Mouse (Mus musculus): ENCODE data around the gene 2300009A05Rik.

The 2300009A05Rik gene

GRCm38 (mm10) chr9:63398611-63399462 is at the start of gene 2300009A05Rik:
TSS of gene 2300009A05Rik (minus strand) at chr9:63399246.
- peak; percentile 96 for DNase-seq

DNA sequence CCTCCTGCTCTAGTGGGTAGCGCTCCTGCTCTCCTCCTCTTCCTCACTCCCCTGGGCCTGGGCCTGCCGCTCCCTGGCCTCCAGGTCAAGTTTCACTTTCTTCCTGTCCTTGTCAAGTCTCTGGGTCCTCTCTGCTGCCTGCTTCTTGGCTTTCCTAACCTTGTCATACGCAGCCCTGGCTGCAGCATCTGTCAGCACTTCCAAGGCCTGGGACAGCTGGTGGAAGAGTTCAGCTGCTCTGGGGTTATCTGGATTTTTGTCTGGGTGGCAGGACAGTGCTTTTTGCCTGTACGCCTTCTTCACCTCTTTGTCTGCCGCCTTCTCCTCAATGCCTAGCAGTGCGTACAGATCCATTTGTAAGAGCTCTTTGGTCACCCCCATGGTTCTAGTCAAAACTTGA is 44.6 kb upstream of the 2300009A05Rik start:
- no peak for DNase-seq

DNA sequence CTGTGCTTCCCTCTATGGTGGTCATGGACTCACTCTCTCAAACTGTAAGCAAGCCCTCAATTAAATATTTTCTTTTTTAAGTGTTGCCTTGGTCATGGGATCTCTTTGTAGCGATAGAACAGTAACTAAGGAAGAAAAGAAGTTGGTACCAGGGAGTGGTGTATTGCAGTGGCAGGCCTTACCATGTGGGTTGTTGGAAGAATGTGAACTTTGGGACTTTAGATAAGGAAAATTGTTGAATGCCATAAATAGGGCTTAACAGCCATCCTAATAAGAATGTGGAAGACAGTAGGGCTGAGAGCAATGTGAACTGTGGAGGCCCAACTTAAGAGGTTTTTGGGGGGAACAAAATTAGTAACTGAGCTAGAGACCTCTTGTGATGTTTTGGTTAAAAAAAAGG is 31.6 kb upstream of the 2300009A05Rik start:
- no peak for DNase-seq

DNA sequence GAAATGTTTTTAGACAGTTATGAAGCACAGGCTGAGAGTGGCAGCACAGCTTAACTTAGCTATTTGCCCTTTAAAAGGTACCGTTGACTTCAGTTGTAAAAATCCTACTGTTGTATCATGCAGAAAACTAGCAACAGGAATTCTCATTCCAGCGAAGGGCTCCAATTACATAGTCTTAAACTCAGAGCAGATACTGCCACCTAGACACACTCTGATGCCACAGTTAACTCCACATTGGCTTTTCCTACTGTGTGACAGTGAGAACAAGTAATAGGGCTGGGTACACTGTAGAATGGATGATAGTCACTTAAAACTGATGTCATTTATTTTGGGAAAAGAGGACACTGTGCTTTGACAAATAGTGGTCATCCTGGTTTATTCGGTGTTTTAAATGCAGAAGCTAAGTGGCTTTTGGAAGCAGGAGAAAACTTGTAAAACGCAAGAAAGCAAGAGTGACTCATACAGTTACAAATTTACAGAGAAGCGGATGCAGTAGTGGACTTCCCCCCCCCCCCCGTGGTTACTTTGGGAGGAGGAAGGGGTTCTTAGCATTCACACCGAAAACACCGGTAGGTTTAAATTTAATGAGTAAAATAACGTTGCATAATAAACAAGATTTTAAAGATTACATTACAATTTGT is 22.2 kb upstream of the 2300009A05Rik start:
- DNase-seq, result no peak

DNA sequence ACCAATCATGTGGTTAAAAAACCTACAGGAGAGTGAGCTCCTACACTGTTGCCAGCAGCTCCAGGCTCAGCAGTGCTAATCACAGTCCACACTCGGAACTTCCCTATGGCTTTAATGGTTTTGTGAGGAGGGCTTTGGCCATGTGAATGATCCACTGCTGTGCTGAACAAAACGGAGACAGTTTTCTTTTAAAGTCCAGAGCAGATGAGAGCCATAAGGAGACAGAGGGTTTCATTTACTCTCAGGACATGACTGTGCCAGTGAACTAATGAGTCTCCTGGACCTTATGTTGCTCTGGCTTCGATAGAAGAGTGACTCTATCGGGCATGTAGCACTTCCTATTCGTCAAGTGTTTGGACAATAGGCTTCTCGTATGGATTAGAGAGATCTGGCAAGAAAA is 21.4 kb upstream of the 2300009A05Rik start:
- DNase-seq, result peak; percentile 64

DNA sequence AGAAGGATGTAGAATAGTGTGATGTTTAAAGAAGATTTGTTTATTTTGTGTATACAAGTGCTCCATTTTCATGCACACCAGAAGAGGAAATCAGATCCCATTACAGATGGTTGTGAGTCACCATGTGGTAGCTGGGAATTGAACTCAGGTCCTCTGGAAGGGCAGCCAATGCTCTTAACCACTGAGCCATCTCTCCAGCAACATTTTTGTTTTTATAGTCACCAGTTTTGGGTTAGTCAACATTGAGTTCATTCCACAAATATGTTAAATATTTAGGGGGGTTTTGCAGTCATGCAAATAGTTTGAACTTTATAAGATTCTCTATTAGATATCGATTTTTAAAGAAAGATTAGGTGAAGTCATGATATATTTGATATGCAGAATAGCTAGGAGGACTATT is 1.1 kb upstream of the 2300009A05Rik start:
- DNase-seq, result no peak

GRCm38 (mm10) chr9:63399463-63399815 is 393 bp upstream of the 2300009A05Rik start:
- DNase-seq, result no peak

DNA sequence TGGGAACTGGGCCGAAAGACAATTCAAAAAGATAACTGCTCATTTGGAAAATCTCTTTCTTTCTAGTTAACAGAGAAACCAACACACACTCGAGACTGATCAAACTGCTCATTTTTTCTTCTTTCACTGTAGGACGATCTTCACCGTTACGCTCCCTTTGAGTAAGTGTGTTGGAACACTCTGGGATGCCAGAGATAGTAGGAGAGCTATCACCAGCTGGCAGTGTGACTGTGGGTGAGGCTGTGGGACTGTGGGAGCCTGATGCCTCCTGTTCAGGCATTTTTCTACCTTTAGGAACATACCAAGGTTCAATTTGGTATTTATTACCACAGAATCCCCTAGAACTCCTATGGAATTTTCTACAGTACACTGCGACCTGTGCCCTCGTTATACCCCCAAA is 3.4 kb downstream of the 2300009A05Rik start:
- no peak for DNase-seq

GRCm38 (mm10) chr9:63391307-63391706 is 7.7 kb downstream of the 2300009A05Rik start:
- no peak for DNase-seq

GRCm38 (mm10) chr9:63382761-63383160 is 16.3 kb downstream of the 2300009A05Rik start:
- no peak for DNase-seq

DNA sequence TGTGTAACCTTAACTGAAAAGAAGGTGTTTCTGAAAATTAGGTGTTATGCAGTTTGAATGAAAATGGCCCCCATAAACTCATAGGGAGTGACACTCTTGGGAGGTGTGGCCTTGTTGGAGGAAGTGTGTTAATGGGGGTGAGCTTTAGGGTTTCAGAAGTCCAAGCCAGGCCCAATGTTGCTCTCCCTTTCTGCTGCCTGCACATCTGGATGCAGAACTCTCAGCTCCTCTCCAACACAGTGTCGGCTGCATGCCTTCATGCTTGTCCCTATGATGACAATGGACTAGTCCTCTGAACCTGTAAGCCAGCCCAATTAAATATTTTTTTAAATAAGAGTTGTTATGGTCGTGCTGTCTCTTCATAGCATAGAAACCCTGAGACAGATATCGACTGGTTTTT is 18.7 kb downstream of the 2300009A05Rik start:
- no peak for DNase-seq

- DNase-seq, result no peak
Observed at GRCm38 (mm10) chr9:63378174-63378573, 20.9 kb downstream of the 2300009A05Rik start.

DNA sequence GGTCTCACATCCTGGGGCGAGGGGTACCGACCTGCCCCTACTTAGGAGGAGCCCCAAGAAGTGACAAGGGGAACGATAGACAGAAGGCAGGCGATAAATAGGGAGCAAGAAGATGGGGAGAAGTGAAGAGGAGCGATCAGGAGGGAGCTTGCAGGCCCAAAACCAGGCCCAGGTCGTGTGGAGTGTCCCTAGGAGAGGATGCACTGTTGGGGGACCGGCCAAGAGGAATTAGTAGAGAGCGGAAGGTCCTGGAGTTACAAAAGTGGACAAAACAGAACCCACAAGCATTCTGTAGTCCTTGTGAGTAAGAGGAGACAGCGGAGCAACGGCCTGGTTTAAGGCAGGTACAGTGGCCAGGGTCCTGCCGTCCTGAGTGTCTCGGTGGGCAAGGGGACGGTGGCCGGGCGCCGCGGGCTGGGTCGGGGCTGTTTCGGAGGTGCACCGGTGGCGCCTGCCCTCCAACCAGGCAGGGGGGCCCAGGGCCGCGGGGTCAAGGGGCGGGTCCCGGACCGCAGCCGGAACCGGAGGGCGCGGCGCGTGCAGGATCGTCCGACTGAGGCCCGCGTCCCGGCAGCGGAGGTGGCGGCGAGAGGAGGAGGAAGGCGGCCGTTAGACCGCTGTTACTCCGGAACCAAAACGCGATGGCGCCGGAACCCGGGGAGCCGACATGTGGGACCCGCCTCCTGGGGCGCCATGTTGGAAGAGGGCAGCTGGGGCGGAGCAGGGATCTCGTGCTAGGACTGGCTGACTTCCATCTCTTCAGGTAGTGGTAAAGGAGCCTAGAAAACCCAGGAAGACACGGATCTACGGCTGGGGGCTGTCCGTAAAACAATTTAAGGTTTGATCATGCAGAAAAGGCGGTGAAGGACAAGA is 21.5 kb downstream of the 2300009A05Rik start, which contains the start of gene Map2k5:
TSS of gene Map2k5 (minus strand) at position 633 of the 873 bp plus-strand sequence.
- peak; percentile 94 for DNase-seq

- no peak for DNase-seq
Observed at GRCm38 (mm10) chr9:63373315-63373714, 25.7 kb downstream of the 2300009A05Rik start.

DNA sequence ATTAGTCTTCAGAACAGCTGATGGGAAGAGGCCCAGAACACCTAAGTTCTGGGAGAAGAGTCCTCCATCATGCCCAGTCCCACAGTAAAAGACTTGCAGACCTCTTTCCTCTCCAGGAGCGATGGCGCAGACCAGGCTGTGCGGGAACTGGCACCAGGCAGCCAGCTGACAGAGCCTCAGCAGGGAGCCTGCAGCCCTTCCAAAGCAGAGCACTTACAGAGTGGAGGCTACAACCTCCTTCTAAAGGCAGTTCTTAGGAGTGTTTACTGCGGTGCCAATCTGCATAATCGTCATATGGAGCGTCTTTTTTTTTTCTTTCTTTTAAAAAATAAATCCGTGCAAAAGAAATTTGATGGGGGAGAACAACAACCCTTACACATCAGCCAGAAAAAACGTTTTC is 26.5 kb downstream of the 2300009A05Rik start:
- DNase-seq, result peak; percentile 67

DNA sequence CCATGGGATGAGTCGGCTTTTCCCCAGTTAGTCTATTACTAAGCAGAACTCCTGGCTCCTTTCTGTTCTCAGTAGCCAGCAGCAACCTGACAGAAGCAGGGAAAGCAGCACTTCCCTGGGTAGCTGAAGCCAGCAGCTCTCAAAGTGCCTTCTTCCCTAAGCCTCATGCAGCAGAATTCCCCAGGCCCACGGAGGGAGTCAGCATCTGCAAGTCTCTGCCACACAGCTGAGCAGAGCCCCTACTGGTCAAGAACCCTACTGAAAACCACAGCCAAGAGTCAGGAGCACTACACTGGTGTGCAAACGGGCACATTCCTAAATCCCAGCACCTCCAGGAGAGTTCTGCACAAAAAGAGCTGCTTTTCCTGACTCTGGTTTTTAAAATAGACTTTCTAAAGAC is 38.6 kb downstream of the 2300009A05Rik start:
- DNase-seq, result no peak

GRCm38 (mm10) chr9:63359016-63359415 is 40.0 kb downstream of the 2300009A05Rik start:
- DNase-seq, result no peak

GRCm38 (mm10) chr9:63356721-63357120 is 42.3 kb downstream of the 2300009A05Rik start:
- DNase-seq, result no peak

- DNase-seq, result no peak
Observed at GRCm38 (mm10) chr9:63356278-63356677, 42.8 kb downstream of the 2300009A05Rik start.

- DNase-seq, result no peak
Observed at GRCm38 (mm10) chr9:63354168-63354567, 44.9 kb downstream of the 2300009A05Rik start.

- no peak for DNase-seq
Observed at GRCm38 (mm10) chr9:63350030-63350429, 49.0 kb downstream of the 2300009A05Rik start.

DNA sequence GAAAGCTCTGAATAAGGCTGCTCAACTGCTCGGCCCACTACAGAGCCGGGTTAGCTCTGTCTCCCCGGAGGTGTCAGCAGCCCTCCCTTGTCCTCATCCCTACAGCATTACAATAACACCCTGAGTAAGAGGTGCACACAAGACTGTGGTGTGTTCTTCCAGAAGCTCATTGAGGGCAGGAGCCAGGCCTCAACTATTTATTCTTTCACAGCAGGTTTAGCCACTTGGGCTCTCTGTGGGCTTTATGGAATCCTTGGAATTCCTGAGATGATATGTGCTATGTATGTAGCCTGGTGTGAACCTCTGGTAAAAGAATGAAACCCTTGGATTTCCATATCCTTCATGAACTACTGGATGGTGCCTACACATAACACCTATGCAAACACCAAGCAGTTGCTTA is 49.8 kb downstream of the 2300009A05Rik start:
- DNase-seq, result no peak

GRCm38 (mm10) chr9:63348146-63348545 is 50.9 kb downstream of the 2300009A05Rik start:
- DNase-seq, result peak; percentile 63

Measured in cerebellum, adult 9-11 months (tissue).